Mouse (Mus musculus): ENCODE measurements around the gene Taco1.

Gene Taco1

GRCm38 (mm10) chr11:106061311-106061710, 4.5 kb upstream of the Taco1 start:
- no peak for DNase-seq (ENCODE audit: low spot score in 2 of 2)

- no peak for DNase-seq (ENCODE audit: low spot score in 2 of 2)
Observed at GRCm38 (mm10) chr11:106063756-106064155, 2.1 kb upstream of the Taco1 start.

- no peak for DNase-seq (ENCODE audit: low spot score in 2 of 2)
Observed at GRCm38 (mm10) chr11:106065073-106065922, 563 bp upstream of the Taco1 start.

- DNase-seq (ENCODE audit: low spot score in 2 of 2), result peak in 1 of 2 experiments; percentile 69
Observed at GRCm38 (mm10) chr11:106066616-106067015, 755 bp downstream of the Taco1 start.

GRCm38 (mm10) chr11:106073774-106074173, 7.9 kb downstream of the Taco1 start:
- no peak for DNase-seq (ENCODE audit: low spot score in 2 of 2)

- DNase-seq (ENCODE audit: low spot score in 2 of 2), result peak; percentile 46 to 81
Observed at GRCm38 (mm10) chr11:106076321-106076720, 10.5 kb downstream of the Taco1 start.

GRCm38 (mm10) chr11:106083708-106084701, 18.1 kb downstream of the Taco1 start, which contains the start of gene Map3k3:
Gene Map3k3 (plus strand): TSS chr11:106084613.
- peak; percentile 97 to 98 for DNase-seq (ENCODE audit: low spot score in 2 of 2)

GRCm38 (mm10) chr11:106084911-106085561, 19.2 kb downstream of the Taco1 start:
- DNase-seq (ENCODE audit: low spot score in 2 of 2), result peak; percentile 69 to 70

- no peak for DNase-seq (ENCODE audit: low spot score in 2 of 2)
Observed at GRCm38 (mm10) chr11:106098223-106098622, 32.4 kb downstream of the Taco1 start.

GRCm38 (mm10) chr11:106102866-106103265, 37.0 kb downstream of the Taco1 start:
- DNase-seq (ENCODE audit: low spot score in 2 of 2), result no peak

GRCm38 (mm10) chr11:106106047-106106587, 40.3 kb downstream of the Taco1 start:
- DNase-seq (ENCODE audit: low spot score in 2 of 2), result no peak

- no peak for DNase-seq (ENCODE audit: low spot score in 2 of 2)
Observed at GRCm38 (mm10) chr11:106111688-106112087, 45.8 kb downstream of the Taco1 start.

GRCm38 (mm10) chr11:106122221-106122620, 56.4 kb downstream of the Taco1 start:
- DNase-seq (ENCODE audit: low spot score in 2 of 2), result no peak

- DNase-seq (ENCODE audit: low spot score in 2 of 2), result peak; percentile 17 to 29
Observed at GRCm38 (mm10) chr11:106122736-106123135, 56.9 kb downstream of the Taco1 start.
